Mouse (Mus musculus) brain, adult 2 months (tissue): Measurements from ENCODE around the gene Nphs2.
"Not testable (repeated sequence)": the region's sequence is repeated elsewhere in the genome, so short reads cannot be mapped to it uniquely, and the experiment has no call there.

Experiments used
- DNase-seq: peaks from one replicate; pipeline ENCODE4 v3.0.0; 2011; ENCODE audit warnings: low read depth, low spot score

The Nphs2 gene

GRCm38 (mm10) chr1:156310630-156311029, at the start of gene Nphs2:
TSS of gene Nphs2 (plus strand) at chr1:156310727.
- no peak for DNase-seq

- peak; percentile 63 for DNase-seq
These were observed 47.2 kb upstream of the Nphs2 start for GRCm38 (mm10) chr1:156263352-156263751.

- DNase-seq: no peak
These were observed 46.6 kb upstream of the Nphs2 start for GRCm38 (mm10) chr1:156263946-156264345.

DNA sequence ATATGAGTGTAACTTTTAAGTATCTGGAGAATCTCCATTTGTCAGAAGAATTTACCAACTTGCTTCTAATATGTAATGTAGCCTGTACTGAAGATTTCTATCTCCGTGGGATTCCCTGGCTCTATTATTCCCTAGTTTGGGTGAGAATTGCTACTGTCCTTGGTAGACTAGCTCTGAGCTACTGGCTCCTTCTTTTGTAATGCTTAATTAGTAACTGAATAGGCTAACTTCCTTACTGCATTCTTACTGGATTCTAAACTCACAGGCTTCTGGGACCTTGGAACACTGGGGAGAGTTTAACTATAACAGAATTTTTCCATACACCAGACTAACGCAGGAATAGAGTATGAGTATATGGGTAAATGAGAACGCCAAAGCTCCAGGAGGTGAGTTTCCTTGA, 42.0 kb upstream of the Nphs2 start:
- DNase-seq: not testable (repeated sequence)

DNA sequence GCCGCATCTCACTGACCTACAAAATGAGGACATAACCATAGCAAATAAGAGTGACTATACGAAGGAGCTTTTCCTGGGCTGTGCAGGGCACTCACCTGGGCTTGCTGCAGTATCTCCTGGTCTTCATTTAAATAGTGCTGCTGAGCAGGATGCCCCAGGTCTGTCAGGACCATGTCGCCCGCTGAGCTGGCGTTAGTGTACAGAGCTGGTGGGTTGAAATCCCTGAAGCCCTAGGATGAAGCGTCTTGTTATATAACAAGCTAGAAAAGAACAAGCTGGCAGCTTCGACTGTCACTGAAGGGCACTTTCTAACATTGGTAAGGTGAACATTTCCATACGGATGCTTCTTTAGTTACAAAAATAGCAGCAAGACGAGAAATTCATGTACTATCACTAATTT, 40.1 kb upstream of the Nphs2 start:
- peak; percentile 21 for DNase-seq

DNA sequence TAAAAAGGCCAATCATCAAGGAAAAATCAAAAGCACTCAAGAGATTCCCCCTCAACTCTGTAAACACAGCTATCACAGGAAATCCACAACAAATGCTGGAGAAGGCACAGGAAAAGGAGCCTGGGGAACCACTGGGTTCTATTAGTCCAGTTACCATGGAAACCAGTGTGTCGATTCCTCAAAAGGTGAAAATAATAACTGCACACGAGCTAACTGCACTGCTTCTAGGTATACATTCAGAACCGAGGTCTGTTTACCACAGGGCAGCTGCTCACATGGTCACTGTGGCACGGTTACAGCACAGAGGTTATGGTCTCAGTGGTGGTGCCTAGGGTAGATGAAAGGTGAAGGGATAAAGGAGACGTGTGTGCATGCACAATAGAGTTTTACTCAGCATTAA, 38.9 kb upstream of the Nphs2 start:
- peak; percentile 19 for DNase-seq

GRCm38 (mm10) chr1:156273647-156274046, 36.9 kb upstream of the Nphs2 start:
- DNase-seq: no peak

- DNase-seq: no peak
These were observed 30.4 kb upstream of the Nphs2 start for GRCm38 (mm10) chr1:156280131-156280530.

DNA sequence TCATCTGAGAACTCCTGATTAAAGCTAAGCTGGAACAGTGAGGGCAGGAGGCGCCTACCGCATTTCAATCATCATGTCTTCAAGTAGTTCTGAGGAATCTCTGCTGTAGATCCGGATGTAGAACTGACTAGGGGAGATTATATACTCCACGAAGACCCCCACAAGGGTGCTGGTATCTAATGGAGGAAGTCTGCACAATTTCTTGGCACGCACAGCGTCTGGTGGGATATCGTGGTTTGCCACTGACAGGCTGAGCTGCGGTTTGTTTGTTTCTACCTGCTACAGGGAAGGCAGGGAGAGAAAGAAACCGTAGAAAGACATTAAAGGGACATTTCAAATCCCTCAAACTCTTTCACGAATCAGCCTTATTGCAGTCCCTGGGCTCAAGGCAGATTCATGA, 26.3 kb upstream of the Nphs2 start:
- no peak for DNase-seq

- DNase-seq: peak; percentile 47
These were observed 25.5 kb upstream of the Nphs2 start for GRCm38 (mm10) chr1:156284851-156285540.

- no peak for DNase-seq
These were observed 25.0 kb upstream of the Nphs2 start for GRCm38 (mm10) chr1:156285541-156285896.

- no peak for DNase-seq
These were observed 21.8 kb upstream of the Nphs2 start for GRCm38 (mm10) chr1:156288556-156289221.

GRCm38 (mm10) chr1:156289222-156289587, 21.3 kb upstream of the Nphs2 start:
- DNase-seq: not testable (repeated sequence)

- no peak for DNase-seq
These were observed 20.5 kb upstream of the Nphs2 start for GRCm38 (mm10) chr1:156290016-156290415.

GRCm38 (mm10) chr1:156302911-156303749, 7.4 kb upstream of the Nphs2 start, which contains the start of gene Tdrd5:
TSS of gene Tdrd5 (minus strand) at chr1:156303664.
- DNase-seq: peak; percentile 37

DNA sequence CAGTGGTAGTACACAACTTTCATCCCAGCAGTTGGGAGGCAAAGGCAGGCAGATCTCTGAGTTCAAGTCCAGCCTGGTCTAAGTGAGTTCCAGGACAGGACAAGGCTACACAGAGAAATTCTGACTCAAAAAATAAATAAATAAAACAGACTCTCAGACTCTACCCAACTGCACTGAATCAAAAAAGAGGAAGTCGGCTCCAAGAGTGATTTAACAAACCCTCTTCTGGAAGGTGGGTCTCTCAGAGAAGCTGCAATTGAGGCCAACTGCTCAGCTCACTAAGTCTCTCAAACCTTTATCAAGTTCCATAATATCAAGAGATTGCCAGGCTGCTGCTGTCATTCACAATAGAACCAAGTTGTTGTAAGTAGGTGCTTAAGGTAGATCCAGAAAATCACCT, 1.9 kb upstream of the Nphs2 start:
- DNase-seq: no peak

DNA sequence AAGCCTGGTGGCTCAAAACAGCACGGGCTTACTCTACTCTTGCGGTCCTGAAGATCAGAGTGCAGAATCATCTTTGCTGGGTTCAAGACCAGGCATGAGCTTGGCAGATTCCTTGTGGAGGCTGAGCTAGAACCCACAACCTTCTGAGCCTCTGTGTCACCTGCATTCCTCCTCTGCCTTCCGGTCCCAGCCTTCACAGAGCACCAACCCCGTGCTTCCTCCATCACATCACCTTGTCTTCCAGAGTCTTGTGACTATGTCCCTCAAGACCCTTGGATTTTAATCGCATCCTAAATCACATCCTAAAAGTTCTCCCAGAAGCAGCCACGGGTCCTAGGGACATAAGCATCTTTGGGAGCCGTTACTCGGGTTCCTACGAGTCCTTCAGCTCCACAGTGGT, 12.6 kb downstream of the Nphs2 start:
- DNase-seq: no peak

- peak; percentile 5 for DNase-seq
These were observed 30.3 kb downstream of the Nphs2 start for GRCm38 (mm10) chr1:156340847-156341246.

DNA sequence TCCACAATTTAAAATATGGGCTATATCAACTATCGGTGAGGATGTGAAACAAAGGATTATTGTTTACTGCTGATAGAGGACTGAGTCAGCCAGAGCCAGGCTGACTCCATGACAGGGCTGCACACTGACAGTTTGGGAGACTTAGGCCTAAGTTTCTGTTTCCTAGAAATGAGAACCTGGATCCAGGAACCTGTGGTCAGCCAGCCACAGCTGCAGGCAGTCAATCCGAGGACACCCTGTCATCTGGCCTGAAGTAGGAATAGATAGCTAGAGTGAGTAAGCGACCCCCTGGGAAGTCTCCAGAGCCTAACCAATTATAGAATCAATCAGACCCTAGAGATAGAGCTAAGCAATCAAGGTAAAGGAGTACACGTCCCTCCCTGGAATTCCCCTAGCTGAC, 33.9 kb downstream of the Nphs2 start:
- DNase-seq: no peak

DNA sequence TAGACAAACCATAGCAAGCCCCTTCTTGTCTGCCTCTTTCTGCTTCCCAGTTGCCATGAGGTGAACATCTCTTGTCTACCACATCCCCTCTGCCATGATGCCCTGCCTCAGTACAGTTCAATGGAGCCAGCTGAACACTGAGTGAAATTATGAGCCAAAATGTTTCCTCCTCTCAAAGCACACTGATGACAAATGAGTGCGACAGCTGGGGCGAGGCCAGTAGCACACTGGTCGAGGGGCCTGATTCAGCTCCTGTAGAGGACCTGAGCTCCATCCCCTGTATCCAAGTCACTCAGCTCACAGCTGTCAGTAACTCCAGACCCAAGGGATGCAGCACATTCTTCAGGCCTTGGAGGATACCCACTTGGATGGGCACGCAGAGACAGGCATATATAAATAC, 35.1 kb downstream of the Nphs2 start:
- no peak for DNase-seq

DNA sequence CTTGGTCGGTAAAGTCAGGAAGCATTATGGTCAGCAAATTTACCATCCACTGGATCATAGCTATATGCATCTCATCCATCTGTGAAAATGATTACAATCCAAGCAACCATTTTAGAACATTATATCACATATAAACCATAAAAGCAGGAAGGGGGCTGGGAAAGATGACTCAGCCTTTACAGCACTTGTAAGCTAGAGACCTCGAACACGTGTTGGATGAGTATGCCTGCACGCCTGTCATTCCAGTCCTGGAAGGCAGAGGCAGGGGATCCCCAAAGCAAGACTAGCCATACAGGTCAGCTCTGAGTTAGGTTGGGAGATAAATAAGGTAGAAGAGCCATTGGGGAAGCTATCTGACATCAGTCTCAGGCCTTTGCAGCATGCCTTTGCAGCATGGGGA, 38.5 kb downstream of the Nphs2 start:
- peak; percentile 1 for DNase-seq

DNA sequence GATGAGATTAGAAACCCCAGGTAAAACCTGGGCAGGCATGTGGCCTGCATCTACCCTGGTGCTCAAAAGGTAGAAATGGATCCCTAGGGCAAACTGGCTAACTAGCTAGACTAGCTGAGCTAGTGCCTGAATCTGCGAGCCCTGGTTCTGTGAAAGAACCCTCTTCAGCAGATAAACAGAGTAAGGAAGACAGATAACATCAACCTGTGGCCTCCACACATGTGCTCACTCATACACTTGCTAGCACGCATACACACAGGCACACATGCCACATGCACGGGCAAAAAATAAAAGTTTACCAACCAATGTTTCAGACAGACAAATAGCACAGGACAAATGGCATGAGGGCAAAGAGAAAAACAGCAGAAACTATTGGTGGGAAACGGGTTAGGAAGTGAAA, 39.9 kb downstream of the Nphs2 start:
- no peak for DNase-seq

GRCm38 (mm10) chr1:156352466-156352865, 41.9 kb downstream of the Nphs2 start:
- no peak for DNase-seq
